Mouse (Mus musculus) layer of hippocampus, adult 18-20 months (tissue): Measurements from ENCODE around the gene Has3. TPM values are rescaled to one million over a fixed set of nuclear protein-coding genes. Genes with fewer than 3 reads are reported as not detected.
A peak's percentile ranks its signal among the peaks of the same experiment; 100 is the strongest.
"Not testable (repeated sequence)": the region's sequence is repeated elsewhere in the genome, so short reads cannot be mapped to it uniquely, and the experiment has no call there.

Experiments used
- DNase-seq, 2 experiments: peaks; one replicate each; pipeline ENCODE4 v3.0.0; 2022; ENCODE audit warnings: low spot score in 2 of 2
- long read RNA-seq: library from polyadenylated mRNA; stranded (forward); transcript quantifications from one replicate; pipeline ENCODE4 v2.0.0, GENCODE M21; 2021
- total RNA-seq, 2 experiments: library from RNA; stranded (reverse); gene quantifications; 2 replicates each; pipeline ENCODE4 v1.2.3; 2021

Gene Has3
- 1 to 10 TPM; 1.7 TPM for total RNA-seq
- long read RNA-seq, full-length matches to known transcripts: 1 of 1 reads
- long read RNA-seq, partial matches to known transcripts: 0 of 1 reads
- long read RNA-seq, other reads (novel, unspliced or antisense): 0 of 1 reads

DNA sequence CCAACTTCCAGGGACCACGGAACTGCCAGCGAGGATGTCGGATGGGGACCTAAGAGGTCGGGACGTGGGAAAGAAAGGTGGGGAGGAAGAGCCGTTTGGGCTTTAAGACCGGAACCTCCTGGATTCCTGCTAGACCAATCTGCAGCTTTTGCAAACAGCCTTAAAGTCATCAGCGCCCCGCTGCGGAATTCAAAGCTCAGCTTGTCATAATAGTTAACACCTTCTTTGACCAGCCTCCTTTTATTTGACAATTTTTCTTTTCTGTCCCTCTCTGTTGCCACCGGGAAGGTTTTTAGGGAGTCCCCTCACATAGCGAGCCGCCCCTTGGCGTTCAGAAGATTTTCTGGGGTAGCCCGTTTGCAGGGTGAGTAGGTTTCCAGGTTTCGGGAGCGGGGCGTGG, at the start of gene Has3:
TSS of gene Has3 (plus strand) at position 192 of the 400 bp plus-strand sequence.
- DNase-seq: peak in 1 of 2 experiments; percentile 55

DNA sequence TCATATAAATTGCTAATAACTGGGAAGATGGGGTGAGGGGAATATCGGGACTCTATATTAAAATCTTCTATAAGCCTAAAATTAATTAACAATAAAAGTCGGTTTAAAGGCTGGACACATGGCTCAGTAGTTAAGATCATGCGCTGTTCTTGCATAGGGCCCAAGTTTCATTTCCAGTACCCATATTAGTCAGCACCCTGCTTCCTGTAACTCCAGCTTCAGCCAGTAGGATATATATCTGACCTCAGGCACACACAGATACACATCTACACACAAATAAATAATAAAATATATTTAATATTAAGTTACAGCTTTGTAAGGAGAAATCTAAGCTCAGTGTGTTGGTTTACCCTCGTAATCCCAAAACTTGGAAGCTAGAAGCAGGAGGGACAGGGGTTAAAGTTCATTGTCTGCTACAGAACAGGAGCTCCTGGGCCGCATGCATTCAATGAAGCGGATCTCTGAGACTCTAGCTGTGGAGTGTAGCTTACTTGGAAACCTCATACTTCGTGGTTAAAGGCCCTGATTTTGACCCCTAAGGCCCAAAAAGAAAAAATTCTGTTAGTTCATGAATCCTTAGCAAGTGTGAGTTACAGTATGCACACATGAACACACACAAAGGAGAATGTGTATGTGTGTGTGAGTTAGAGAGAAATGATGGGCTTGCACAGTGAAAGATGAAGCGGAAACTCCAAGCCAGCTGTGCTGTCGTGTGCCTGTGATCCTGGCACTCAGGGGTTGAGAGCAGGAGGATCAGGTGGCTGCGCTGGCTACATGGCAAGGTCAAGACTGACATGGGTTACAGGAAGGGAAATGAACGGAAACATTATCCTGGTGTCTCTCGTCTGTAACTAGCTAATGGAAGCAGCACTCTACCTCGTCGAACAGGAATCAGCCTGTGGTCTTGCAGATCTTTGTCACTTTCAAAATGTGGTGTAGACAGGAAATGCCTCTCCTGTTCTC, 49.2 kb upstream of the Has3 start:
- no peak for DNase-seq

DNA sequence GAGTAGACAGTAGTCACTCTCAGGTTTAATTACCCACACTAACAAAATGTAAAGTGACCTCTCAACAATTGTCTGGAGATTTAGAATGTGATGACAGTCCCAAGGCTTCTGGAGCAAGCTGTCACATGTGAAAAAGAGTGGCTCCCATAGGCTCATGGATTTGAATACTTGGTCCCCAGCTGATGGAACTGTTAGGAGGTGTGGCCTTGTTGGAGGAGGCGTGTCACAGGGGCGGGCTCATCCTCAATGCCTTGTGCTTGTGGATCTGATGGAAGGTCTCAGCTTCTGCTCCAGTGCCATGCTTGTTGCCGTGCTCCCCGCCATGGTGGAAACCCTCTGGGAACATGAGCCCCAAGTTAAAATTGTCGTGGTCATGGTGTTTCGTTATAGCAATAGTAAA, 41.1 kb upstream of the Has3 start:
- no peak for DNase-seq

DNA sequence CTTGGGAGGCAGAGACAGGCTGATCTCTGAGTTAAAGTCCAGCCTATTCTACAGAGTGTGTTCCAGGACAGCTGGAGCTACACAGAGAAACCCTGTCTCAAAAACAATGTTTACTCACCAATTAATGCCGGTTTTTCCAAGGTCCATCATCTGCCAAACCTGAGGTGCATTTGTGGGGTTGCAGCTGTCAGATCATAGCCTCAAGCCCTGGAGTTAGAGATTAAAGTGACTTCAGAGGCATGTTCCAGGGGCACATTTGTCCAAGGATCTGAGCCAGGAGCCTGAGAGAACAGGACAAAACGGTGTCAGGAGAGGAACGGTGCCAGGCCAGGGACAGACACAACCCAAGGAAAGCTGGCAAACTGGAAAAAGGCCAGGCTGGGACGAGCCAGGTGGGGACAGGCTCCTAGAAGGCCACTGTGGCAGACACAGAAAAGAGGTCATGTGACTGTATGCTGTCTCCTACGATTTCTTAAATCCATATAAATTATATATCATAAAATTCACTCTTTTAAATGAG, 40.5 kb upstream of the Has3 start:
- DNase-seq: no peak

DNA sequence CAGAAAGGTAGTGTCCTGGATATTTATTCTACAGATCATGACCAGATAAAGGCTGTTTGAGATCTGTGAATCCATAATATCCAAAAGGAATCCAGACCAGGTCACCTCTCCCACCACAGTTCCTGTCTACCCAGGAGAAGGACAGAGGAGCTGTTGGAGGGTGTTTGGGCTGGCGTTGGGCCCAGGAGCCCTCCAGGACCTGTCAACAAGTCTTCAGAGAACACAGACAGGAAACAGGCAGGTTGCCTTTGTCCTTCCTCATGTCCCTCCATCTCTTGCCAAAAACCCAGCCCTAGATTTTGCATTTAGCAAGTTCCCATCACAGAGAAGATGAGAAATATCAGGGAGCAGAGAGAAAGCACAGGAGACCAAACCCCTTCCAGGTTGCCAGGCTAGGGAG, 35.1 kb upstream of the Has3 start:
- no peak for DNase-seq

DNA sequence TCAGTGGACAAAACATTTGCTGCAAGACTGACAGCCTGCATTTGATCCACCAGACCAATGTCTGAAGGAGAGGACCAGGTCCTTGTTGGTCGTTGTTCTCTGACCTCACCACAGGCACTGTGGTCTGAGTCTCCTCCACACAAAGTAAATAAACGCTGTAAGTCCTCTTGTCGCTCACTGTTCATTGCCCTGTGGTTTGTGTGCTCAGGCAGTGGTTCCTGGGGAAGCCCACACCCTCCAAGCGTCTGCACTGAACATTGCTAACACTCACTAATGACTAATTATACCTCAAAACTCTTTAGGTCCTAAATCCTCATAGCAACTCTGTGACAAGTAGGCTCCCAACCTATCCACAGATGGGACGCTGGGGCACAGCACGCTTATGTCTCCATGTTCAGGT, 33.5 kb upstream of the Has3 start:
- DNase-seq: no peak

DNA sequence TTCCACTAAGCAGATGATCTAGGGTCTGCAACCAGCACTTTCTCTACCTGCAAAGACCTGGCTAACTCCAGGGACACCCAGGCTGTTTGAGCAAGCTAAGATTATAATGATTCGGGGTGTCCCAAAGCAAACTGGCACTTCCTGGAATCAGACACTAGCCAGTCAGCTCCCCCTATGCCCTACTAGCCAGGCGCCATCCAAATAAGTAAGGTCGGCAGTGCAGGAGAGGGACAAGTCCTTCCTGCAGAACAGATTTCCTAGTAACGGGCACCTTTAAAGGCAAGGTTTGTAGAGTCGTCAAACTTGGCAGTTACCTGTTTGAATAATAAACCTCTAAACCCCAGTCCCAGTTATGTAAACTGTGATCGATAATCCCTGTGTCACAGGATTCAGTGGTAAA, 31.2 kb upstream of the Has3 start:
- no peak for DNase-seq

DNA sequence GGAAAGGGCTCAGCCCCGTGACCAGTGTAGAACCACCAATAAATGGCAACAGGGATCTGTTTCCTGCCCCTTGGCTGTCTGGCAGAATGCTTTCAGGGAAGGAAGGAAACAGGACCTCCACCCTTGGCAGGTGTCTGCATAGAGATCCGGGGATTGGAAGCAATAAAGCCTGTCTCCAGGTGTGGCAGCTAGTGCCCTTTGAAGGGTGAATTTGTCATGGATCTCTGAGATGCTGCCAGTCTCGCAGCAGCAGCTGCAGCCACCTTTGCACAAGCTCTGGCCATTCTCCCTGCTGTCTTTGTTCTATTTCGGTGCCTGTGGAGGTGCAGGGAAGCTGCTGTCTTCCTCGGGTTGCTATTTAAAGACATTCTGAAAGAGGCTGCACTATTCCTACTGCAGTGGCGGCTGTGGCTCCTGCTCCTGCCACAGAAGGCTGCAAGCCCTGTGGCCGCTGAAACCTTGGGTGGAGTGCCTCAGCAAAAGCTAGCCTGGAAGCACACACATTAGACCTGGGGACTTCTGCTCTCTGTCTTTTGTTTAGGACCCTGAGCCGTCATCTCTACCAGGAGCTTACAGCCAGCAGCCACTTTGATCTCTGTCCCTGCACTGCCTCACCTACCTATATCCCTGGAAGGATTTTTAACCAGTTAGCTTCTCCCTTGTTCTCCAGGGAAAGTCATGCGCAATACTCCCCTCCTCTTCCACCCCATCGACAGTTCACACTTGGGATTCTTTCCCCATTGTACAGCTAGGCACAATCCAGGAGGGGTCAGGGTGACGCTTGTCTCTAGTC, 30.6 kb upstream of the Has3 start:
- DNase-seq: peak in 1 of 2 experiments; percentile 23

DNA sequence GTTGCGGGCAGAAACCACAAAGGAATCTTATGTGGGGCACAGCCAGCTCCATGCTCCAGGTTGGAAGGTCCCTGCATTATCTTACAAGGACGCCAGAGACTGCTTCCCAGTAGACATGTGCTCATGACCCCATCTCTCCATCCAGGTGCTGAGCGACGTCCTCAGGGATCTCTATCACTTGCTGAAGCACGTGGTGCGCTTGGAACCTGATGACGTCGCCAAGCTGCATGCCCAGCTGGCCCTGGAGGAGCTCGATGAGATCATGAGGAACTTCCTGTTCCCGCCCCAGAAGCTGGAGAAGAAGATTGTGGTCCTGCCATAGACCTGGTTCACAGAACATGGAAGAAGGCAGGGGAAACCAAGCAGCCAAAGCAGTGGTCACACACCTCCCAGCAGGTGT, 20.0 kb upstream of the Has3 start:
- no peak for DNase-seq

DNA sequence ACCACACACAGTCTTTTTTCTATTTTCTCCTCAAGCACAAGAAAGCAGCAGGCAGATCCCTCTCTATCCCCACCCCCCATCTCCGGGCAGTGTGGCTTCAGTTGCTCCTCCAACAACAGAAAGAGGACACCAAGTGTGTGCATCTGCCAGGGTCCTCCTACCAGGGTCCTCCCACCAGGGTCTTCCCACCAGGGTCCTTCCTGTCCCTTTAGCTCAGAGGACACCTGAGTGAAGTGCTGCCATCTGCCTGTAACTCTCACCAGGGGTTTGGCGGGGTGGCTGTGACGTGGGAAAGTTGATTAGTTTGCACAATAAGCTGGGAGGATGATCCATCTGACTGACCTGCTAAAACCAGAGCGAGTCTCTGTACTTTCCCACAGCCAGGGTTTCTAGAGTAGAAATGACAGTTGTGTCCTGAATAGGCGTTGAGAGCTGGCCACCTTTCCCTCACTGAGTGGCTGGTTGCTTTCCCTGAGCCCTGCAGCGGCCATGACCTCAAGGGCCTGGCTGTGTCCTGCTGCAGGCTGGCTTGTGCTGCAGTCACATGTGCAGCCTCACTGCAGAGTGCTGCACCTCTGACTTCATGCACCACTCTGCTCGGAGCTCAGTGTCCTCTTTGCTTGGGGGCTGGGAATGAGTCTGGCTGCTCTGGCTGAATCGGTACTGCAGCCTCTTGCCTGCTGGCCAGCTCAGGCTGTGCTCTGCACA, 15.4 kb upstream of the Has3 start:
- DNase-seq: no peak

DNA sequence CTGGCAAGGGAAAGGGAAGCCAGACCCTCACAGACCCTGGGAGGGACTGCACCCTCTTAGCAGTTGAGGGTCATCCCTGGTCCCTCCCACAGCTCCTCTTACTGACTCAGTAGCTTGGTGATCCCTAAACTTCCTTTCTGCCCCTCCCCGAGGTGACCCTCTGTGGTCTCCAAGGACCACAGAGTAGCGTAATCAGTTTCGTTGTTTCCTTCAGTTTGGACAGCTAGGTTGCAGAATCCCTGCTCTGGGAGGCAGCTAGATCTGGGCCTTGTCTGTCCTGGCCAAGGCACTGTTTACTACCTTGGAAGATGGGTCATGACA, 14.8 kb upstream of the Has3 start:
- no peak for DNase-seq

DNA sequence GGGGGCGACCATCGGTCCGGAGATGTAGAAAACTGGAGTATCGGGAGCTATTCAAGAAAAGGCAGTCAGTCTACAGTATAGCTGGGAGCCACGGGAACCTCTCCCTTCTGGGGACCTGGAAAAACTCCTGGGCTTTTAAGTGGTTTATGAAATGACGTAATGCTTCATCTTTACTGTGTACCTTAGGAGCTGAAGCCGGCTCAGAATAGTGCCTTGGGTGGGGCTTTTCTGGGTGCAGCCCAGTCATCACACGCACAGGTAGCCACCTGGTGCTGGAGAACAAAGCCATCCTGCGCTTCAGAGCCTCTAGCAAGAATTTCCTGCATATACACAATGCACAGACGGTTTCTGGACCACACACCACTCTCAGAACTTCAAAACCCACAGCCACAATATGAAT, 7.2 kb upstream of the Has3 start:
- DNase-seq: no peak

DNA sequence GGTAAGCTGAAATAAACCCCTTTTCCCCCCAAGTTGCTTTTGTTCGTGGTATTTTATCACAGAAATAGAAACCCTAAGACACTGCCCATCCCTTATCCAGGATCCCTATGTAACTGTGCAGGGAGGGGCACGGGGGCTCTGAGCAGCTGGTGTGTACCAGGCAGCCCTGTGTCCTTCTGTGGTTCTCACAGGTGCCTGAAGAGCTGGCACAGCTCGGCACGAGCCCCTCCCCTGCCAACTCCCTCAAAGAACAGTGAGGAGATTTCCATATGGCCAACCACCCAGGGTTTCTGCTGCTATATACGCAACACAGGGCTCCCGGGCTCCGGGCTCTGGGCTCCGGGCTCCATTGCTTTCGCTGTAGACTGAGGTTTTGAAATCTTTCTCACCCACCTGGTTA, 4.7 kb upstream of the Has3 start:
- peak in 1 of 2 experiments; percentile 17 for DNase-seq

DNA sequence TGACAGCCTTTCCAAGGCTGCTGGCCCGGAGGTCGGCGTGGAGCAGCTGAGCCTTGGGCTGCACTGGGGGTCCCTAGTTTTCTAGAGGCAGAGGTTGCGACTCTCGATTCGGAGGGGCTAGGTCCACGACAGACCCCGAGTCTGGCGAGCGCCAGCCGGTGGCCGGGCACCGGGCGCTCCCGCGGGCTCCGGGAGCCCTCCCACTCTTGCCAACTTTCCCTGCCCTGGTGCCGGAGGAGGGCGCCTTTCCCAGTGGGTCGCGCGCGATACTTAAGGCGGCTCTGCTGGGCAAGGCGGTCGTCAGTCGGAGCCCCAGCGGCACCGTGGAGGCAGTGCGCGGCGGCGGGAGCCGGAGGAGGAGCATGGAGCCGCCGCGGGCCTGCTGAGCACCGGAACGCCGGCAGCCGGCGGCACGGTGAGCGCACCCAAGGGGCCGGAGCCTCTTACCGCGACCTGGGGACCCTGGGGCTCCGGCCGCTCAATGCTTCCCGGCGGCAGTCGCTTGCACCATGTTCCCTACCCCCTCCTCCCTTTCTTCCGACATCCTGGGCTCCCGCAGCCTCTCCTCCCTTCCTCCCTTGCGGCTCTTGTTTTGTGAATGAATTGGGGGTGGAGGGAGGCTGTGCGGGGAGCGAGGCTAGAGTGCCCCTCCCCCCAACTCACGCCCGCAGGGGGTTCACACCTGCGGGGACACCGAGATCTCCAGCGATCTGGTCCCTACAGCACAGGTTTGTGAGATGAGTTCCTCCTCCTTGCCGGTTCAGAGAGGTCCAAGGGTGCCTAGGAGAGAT, 690 bp downstream of the Has3 start:
- DNase-seq: peak; percentile 39 to 51

DNA sequence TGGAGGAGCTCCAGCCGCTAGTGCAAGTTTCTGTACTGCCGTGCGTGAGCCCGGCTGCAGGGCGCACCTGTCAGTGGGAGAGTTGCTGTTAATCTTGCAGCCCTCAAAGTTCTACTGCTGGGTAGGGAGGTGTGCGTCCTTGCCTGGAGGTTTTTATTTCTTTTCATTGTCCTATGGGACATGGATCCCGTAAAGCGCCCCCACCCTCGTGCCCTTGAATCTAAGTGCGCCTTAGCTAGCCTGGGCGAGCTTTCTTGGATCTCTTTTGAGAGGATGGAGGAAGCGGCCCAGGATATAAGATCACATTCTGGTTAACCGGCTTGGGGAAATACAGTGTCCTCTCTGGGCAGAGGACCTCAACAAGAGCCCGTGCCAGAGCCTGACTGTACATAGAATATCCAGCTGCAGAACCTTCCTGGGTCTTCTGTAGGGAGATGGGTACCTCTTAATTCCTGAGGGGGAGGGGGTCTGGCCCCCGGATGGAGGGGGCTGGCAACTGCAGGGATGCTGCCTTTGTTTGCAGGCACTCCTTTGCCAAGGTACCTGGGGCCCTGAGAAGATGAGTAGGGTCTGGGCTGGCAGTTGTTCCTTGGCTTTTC, 1.4 kb downstream of the Has3 start:
- DNase-seq: no peak

DNA sequence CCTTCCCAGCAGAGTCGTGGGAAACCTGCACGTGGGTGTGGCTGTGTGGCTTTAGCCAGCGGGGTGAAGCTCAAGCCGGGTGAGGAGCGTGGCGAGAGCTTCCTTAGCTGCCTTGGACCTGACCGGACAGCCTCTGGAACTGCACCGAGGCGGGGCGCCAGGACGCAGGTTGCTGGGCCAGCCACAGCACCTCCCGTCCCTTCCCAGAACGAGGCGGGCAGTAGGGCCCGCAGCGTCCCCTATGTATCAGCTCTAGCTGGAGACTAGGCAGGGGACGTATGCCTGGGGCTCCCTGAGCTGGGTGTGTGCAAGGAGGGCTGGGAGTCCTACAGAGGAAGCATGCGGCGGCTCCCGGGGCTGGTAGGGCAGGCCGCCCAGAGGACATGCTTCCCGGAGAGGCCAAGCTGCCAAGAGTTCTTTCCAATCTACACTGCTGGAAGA, 1.9 kb downstream of the Has3 start:
- DNase-seq: peak in 1 of 2 experiments; percentile 27

DNA sequence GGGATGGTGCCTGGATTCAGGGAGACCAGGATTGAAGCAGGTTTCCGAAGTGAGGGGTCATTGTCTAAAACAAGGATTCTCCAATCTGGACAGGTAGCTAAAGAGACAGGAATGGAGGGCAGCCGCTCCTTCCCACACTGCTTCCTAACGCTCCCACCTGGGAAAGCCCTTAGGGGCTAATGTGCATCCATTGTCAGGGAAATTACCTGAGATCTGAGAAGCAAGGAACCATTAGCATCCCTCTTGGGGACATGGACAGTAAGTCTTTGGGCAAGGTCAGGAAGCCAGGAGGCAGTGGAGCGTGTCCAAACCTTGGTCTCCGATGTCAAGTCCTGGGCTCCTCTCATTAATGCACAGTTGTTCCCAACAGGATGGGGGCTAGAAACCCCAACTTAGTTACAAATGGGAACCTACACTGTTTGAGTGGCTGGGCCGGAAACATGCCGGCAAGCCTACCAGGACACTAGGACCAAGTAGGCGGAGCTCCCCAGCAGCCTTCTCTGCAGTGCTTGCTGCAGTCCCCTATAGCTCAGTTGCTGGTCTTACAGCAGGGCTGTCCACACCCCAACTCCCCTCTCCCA, 2.5 kb downstream of the Has3 start:
- no peak for DNase-seq

DNA sequence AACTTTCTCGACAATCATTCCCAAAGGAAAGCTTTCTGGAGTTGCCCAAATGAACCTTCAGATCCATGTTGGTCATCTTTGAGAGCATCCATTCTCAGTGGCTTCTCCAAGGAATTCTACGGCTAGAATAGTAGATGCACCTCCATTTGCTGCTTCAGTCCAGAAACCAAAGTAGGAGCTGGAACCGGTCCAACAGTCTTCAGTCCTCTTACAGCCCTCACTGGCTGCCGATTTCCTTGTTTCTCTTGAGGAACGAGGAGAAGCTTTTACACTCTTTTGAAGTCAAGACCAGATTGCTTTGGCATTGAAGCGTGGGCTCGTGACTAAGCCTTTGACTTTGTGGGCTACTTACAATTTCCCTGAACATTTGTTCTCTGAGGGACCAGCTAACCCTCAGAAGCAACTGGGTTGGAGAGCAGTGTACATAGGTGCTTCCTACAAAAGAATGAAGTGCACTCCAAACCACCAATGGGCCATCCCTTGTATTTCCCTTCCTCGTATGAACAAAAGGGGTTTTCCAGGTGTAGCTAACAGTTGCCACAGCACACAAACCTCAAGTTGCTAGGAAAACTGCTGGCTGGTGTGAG, 10.2 kb downstream of the Has3 start:
- no peak for DNase-seq

DNA sequence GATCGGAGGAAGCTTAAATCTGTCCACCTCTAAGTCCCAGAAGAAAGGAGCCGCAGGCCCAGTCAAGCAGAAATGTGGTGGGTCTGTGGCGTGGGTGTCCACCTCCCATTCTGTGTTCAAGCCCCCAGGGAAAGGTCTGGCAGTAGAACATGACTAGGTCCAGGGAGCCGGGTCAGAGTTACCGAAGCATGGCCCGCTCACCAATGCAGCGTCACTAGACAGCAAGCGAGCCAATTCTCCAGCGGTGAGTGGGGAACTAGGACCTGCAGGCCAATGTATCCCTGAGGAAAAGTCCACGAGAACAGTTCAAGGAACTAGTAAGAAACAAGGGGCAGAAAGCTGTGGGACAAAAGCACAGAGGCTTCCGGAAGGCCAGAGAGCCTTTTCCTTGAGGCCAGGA, 14.1 kb downstream of the Has3 start:
- not testable (repeated sequence) for DNase-seq
